Mouse (Mus musculus): ENCODE results near the gene Megf11. TPM values are rescaled to one million over a fixed set of nuclear protein-coding genes. Genes with fewer than 3 reads are reported as not detected.
"Not testable (repeated sequence)": the region's sequence is repeated elsewhere in the genome, so short reads cannot be mapped to it uniquely, and the experiment has no call there.

Gene Megf11
- polyA plus RNA-seq, 1 experiment from 2014 or later = 1.0 TPM

GRCm38 (mm10) chr9:64472165-64472564 lies 86.7 kb downstream of the Megf11 start:
- WGBS = 18% methylated on average over 2 of the region's 2 CpGs
- H3K36me3 ChIP-seq = no peaks in the 10 kb centered on the region
- no peak overlapping the region for H3K4me3 ChIP-seq
- no peak overlapping the region for H3K27ac ChIP-seq
- no peak for ATAC-seq (ENCODE audit: borderline replicate concordance, extremely low read depth, low FRiP score, low TSS enrichment)
- H3K4me1 ChIP-seq = no peaks in the 10 kb centered on the region; the same call in 1 of the 2 replicates
- H3K9me3 ChIP-seq = no peaks in the 10 kb centered on the region
- no peak overlapping the region for H3K9ac ChIP-seq
- no peaks in the 10 kb centered on the region for H3K27me3 ChIP-seq
- no peak overlapping the region for H3K4me2 ChIP-seq

DNA sequence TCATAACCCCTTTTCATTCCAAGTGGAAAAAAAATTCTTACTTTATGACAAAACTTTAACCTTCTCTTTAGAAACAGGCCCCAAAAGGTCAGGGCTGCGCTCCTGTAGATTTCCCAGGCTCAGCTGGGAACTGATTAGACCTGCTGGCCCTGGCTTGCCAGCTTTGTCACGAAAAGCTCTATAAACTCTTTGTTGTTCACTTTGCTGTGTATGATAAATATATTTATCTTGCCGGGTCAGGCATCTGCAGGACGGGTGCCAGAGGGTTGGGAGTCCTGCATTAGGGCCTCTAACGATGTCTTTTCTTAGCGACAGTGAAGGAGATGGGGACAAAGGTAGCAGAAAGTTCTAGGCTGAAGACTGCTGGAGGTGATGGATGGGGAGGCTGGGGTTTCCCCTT lies 87.3 kb downstream of the Megf11 start:
- Histone ChIP-seq H3K4me1 (no peaks in the 10 kb centered on the region; the same call in 1 of the 2 replicates), H3K9me3 (no peaks in the 10 kb centered on the region)
- 31% methylated on average over 6 of the region's 6 CpGs for WGBS

GRCm38 (mm10) chr9:64473170-64473569 lies 87.7 kb downstream of the Megf11 start:
- Histone ChIP-seq H3K36me3 (no peaks in the 10 kb centered on the region), H3K27ac (no peak overlapping the region), H3K4me1 (no peaks in the 10 kb centered on the region; the same call in 1 of the 2 replicates), H3K9me3 (no peaks in the 10 kb centered on the region), H3K4me2 (no peak overlapping the region), H3K9ac (no peak overlapping the region), H3K27me3 (no peaks in the 10 kb centered on the region), H3K4me3 (no peak overlapping the region)
- no peak for ATAC-seq (ENCODE audit: borderline replicate concordance, extremely low read depth, low FRiP score, low TSS enrichment)
- 36% methylated on average over 2 of the region's 2 CpGs for WGBS

More for the DNA sequence above, 87.3 kb downstream of the Megf11 start:
- H3K9ac ChIP-seq = no peak overlapping the region
- no peak overlapping the region for H3K4me3 ChIP-seq
- no peak for ATAC-seq (ENCODE audit: borderline replicate concordance, extremely low read depth, low FRiP score, low TSS enrichment)
- no peak overlapping the region for H3K4me2 ChIP-seq
- no peaks in the 10 kb centered on the region for H3K27me3 ChIP-seq
- no peaks in the 10 kb centered on the region for H3K36me3 ChIP-seq
- no peak overlapping the region for H3K27ac ChIP-seq

DNA sequence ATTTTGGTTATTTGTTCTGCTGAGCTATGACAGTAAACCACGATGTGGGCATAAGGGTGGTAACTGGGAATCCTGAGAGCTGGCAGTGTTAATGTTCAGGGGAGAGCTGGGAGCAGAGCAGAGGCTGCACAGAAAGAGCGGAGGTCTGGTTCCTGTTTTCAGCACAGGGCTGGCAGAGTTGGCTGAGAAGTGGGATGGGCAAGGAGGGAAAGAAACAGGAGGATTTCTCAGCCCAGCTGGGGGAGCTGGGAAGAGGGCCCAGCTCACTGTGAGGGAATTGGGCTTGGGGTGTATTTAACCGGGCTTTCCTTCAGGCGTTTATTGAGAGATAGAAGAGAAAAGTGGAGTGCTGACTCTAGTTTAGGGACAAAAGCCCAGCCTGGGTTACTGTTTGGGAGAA lies 88.3 kb downstream of the Megf11 start:
- Histone ChIP-seq H3K9me3 (no peaks in the 10 kb centered on the region), H3K9ac (no peak overlapping the region), H3K4me3 (no peak overlapping the region), H3K27ac (no peak overlapping the region), H3K36me3 (no peaks in the 10 kb centered on the region), H3K4me1 (no peaks in the 10 kb centered on the region; the same call in 1 of the 2 replicates), H3K4me2 (no peak overlapping the region), H3K27me3 (no peaks in the 10 kb centered on the region)
- no peak for ATAC-seq (ENCODE audit: borderline replicate concordance, extremely low read depth, low FRiP score, low TSS enrichment)
- WGBS = 38% methylated on average over 4 of the region's 4 CpGs

GRCm38 (mm10) chr9:64474142-64474541 lies 88.7 kb downstream of the Megf11 start:
- Histone ChIP-seq H3K4me1 (no peaks in the 10 kb centered on the region; the same call in 1 of the 2 replicates), H3K27ac (no peak overlapping the region), H3K4me3 (no peak overlapping the region), H3K36me3 (no peaks in the 10 kb centered on the region), H3K27me3 (no peaks in the 10 kb centered on the region), H3K9me3 (no peaks in the 10 kb centered on the region), H3K9ac (no peak overlapping the region), H3K4me2 (no peak overlapping the region)
- WGBS = 40% methylated on average over 4 of the region's 4 CpGs
- no peak for ATAC-seq (ENCODE audit: borderline replicate concordance, extremely low read depth, low FRiP score, low TSS enrichment)

GRCm38 (mm10) chr9:64475942-64476341 lies 90.5 kb downstream of the Megf11 start:
- H3K9ac ChIP-seq = no peak overlapping the region
- H3K36me3 ChIP-seq = no peaks in the 10 kb centered on the region
- no peaks in the 10 kb centered on the region for H3K27me3 ChIP-seq
- H3K4me3 ChIP-seq = no peak overlapping the region
- 57% methylated on average over 2 of the region's 2 CpGs for WGBS
- no peak overlapping the region for H3K27ac ChIP-seq
- H3K4me2 ChIP-seq = no peak overlapping the region
- H3K9me3 ChIP-seq = no peaks in the 10 kb centered on the region
- no peak for ATAC-seq (ENCODE audit: borderline replicate concordance, extremely low read depth, low FRiP score, low TSS enrichment)
- H3K4me1 ChIP-seq = no peaks in the 10 kb centered on the region; the same call in 1 of the 2 replicates

DNA sequence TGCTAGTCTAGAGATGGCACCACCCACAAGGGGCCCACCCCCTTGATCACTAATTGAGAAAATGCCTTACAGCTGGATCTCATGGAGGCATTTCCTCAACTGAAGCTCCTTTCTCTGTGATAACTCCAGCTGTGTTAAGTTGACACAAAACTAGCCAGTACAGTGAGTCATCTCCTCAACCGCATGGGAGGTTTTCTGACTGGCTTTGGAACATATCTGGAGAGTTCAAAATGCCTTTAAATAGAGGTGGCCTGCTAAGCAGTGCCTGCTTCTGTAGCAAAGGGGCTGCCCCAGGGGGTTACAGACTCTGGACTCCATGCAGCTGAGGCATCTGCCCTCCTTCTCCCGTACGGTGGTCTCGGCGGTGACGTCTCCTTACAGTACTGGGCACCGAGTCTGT lies 92.0 kb downstream of the Megf11 start:
- H3K36me3 ChIP-seq; H3K9me3 ChIP-seq; ATAC-seq (ENCODE audit: borderline replicate concordance, extremely low read depth, low FRiP score, low TSS enrichment); H3K27ac ChIP-seq; H3K9ac ChIP-seq; H3K27me3 ChIP-seq; H3K4me1 ChIP-seq; H3K4me3 ChIP-seq; H3K4me2 ChIP-seq: not testable (repeated sequence)
- WGBS = 68% methylated on average over 7 of the region's 7 CpGs

- 71% methylated on average over 5 of the region's 5 CpGs for WGBS
- Histone ChIP-seq H3K27me3 (no peaks in the 10 kb centered on the region), H3K36me3 (no peaks in the 10 kb centered on the region), H3K9me3 (no peaks in the 10 kb centered on the region), H3K9ac (no peak overlapping the region), H3K4me3 (no peak overlapping the region), H3K27ac (no peak overlapping the region), H3K4me1 (no peaks in the 10 kb centered on the region), H3K4me2 (no peak overlapping the region)
- no peak for ATAC-seq (ENCODE audit: borderline replicate concordance, extremely low read depth, low FRiP score, low TSS enrichment)
Observed at GRCm38 (mm10) chr9:64482126-64482525, 96.7 kb downstream of the Megf11 start.

GRCm38 (mm10) chr9:64487377-64487776 lies 102.0 kb downstream of the Megf11 start:
- H3K27me3 ChIP-seq = no peaks in the 10 kb centered on the region
- H3K9ac ChIP-seq = no peak overlapping the region
- H3K4me3 ChIP-seq = no peak overlapping the region
- WGBS = 57% methylated on average over 4 of the region's 4 CpGs
- H3K27ac ChIP-seq = no peak overlapping the region
- ATAC-seq (ENCODE audit: borderline replicate concordance, extremely low read depth, low FRiP score, low TSS enrichment) = no peak
- no peak overlapping the region for H3K4me2 ChIP-seq
- no peaks in the 10 kb centered on the region for H3K36me3 ChIP-seq
- no peaks in the 10 kb centered on the region for H3K9me3 ChIP-seq
- no peaks in the 10 kb centered on the region for H3K4me1 ChIP-seq

DNA sequence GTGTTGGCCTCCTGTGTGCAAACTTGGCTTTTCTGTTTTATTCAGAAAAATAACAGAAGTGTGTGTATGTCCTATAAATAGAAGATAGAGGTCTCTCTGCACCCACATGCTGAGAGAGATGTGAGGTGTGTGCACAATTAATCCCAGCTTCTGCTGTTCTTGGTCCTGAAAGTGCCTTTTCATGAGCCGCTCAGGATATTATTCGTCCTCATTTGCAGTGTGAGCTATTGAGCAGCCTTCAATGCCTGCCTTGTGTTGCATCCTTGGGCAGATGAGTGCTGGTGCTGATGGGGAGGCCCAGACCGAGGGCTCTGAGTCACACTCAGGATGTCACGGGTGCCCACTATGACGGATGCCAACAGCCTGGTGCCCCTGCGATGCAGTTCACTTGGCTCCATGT lies 109.2 kb downstream of the Megf11 start:
- Histone ChIP-seq H3K27me3 (no peaks in the 10 kb centered on the region), H3K9me3 (no peaks in the 10 kb centered on the region), H3K4me1 (no peaks in the 10 kb centered on the region), H3K27ac (no peak overlapping the region), H3K4me2 (no peak overlapping the region), H3K9ac (no peak overlapping the region), H3K4me3 (no peak overlapping the region), H3K36me3 (no peaks in the 10 kb centered on the region)
- no peak for ATAC-seq (ENCODE audit: borderline replicate concordance, extremely low read depth, low FRiP score, low TSS enrichment)
- 86% methylated on average over 6 of the region's 6 CpGs for WGBS

- Histone ChIP-seq H3K4me1 (no peaks in the 10 kb centered on the region), H3K9ac (no peak overlapping the region), H3K4me3 (no peak overlapping the region), H3K4me2 (no peak overlapping the region), H3K9me3 (no peaks in the 10 kb centered on the region), H3K36me3 (no peaks in the 10 kb centered on the region), H3K27ac (no peak overlapping the region), H3K27me3 (no peaks in the 10 kb centered on the region)
- 41% methylated on average over 5 of the region's 5 CpGs for WGBS
- no peak for ATAC-seq (ENCODE audit: borderline replicate concordance, extremely low read depth, low FRiP score, low TSS enrichment)
Observed at GRCm38 (mm10) chr9:64498929-64499328, 113.5 kb downstream of the Megf11 start.

GRCm38 (mm10) chr9:64501211-64501610 lies 115.8 kb downstream of the Megf11 start:
- H3K27ac ChIP-seq = no peak overlapping the region
- H3K27me3 ChIP-seq = no peaks in the 10 kb centered on the region
- no peak overlapping the region for H3K9ac ChIP-seq
- H3K4me3 ChIP-seq = no peak overlapping the region
- H3K9me3 ChIP-seq = no peaks in the 10 kb centered on the region
- H3K36me3 ChIP-seq = no peaks in the 10 kb centered on the region
- 85% methylated on average over 8 of the region's 8 CpGs for WGBS
- H3K4me2 ChIP-seq = no peak overlapping the region
- ATAC-seq (ENCODE audit: borderline replicate concordance, extremely low read depth, low FRiP score, low TSS enrichment) = no peak
- H3K4me1 ChIP-seq = no peaks in the 10 kb centered on the region

GRCm38 (mm10) chr9:64503996-64504395 lies 118.6 kb downstream of the Megf11 start:
- no peak overlapping the region for H3K4me2 ChIP-seq
- 71% methylated on average over 1 of the region's 1 CpGs for WGBS
- H3K9me3 ChIP-seq = no peaks in the 10 kb centered on the region
- H3K27me3 ChIP-seq = no peaks in the 10 kb centered on the region
- H3K9ac ChIP-seq = no peak overlapping the region
- no peak overlapping the region for H3K27ac ChIP-seq
- H3K4me1 ChIP-seq = no peaks in the 10 kb centered on the region
- no peaks in the 10 kb centered on the region for H3K36me3 ChIP-seq
- no peak overlapping the region for H3K4me3 ChIP-seq
- ATAC-seq (ENCODE audit: borderline replicate concordance, extremely low read depth, low FRiP score, low TSS enrichment) = no peak
